Mouse (Mus musculus): Measurements from ENCODE around the gene 3110082J24Rik. TPM values are rescaled to one million over a fixed set of nuclear protein-coding genes. Genes with fewer than 3 reads are reported as not detected.

3110082J24Rik gene
- total RNA-seq, 2 experiments from 2014 or later, result not detected

- no peak for DNase-seq
- TF ChIP-seq CTCF (IDR thresholded peaks at IDR 0.05), result no peak
- intact Hi-C loops (cut with DNase I), result loop anchor here (5.0 kb wide), 1 partner anchor 45 kb away; no protein-coding TSS in a partner anchor
- H3K4me3 ChIP-seq, result no peak overlapping the region
- no peak overlapping the region for H3K27ac ChIP-seq
Measured at GRCm38 (mm10) chr5:30132173-30132572, 26.3 kb upstream of the 3110082J24Rik start.

- H3K27ac ChIP-seq, result no peak overlapping the region
- intact Hi-C loops (cut with DNase I), result loop anchor here (5.0 kb wide), 1 partner anchor 46 kb away; no protein-coding TSS in a partner anchor
- no peak for DNase-seq
- no peak overlapping the region for H3K4me3 ChIP-seq
- TF ChIP-seq CTCF (IDR thresholded peaks at IDR 0.05), result no peak
Measured at GRCm38 (mm10) chr5:30131246-30131645, 25.4 kb upstream of the 3110082J24Rik start.

GRCm38 (mm10) chr5:30128680-30129079 lies 22.8 kb upstream of the 3110082J24Rik start:
- H3K27ac ChIP-seq, result no peak overlapping the region
- DNase-seq, result no peak
- H3K4me3 ChIP-seq, result no peak overlapping the region
- intact Hi-C loops (cut with DNase I), result no loop called here
- TF ChIP-seq CTCF (IDR thresholded peaks at IDR 0.05), result no peak

GRCm38 (mm10) chr5:30127921-30128597 lies 22.2 kb upstream of the 3110082J24Rik start:
- no peak for TF ChIP-seq CTCF (IDR thresholded peaks at IDR 0.05)
- intact Hi-C loops (cut with DNase I), result no loop called here
- Histone ChIP-seq H3K4me3 (no peak overlapping the region), H3K27ac (no peak overlapping the region)
- no peak for DNase-seq

- Histone ChIP-seq H3K27ac (peak overlapping the region; percentile 3; the same call in 1 of the 2 replicates), H3K4me3 (no peak overlapping the region)
- DNase-seq, result no peak
- intact Hi-C loops (cut with DNase I), result no loop called here
- TF ChIP-seq CTCF (IDR thresholded peaks at IDR 0.05), result no peak
Measured at GRCm38 (mm10) chr5:30126756-30127155, 20.9 kb upstream of the 3110082J24Rik start.

GRCm38 (mm10) chr5:30125587-30125986 lies 19.7 kb upstream of the 3110082J24Rik start:
- no peak for DNase-seq
- no peak overlapping the region for H3K27ac ChIP-seq
- TF ChIP-seq CTCF (IDR thresholded peaks at IDR 0.05), result peak; percentile 79
- intact Hi-C loops (cut with DNase I), result no loop called here
- H3K4me3 ChIP-seq, result no peak overlapping the region

GRCm38 (mm10) chr5:30122481-30122880 lies 16.6 kb upstream of the 3110082J24Rik start:
- Histone ChIP-seq H3K27ac (no peak overlapping the region), H3K4me3 (no peak overlapping the region)
- intact Hi-C loops (cut with DNase I), result no loop called here
- no peak for DNase-seq
- TF ChIP-seq CTCF (IDR thresholded peaks at IDR 0.05), result no peak

- no peak overlapping the region for H3K27ac ChIP-seq
- no peak overlapping the region for H3K4me3 ChIP-seq
- intact Hi-C loops (cut with DNase I), result no loop called here
- DNase-seq, result no peak
- TF ChIP-seq CTCF (IDR thresholded peaks at IDR 0.05), result no peak
Measured at GRCm38 (mm10) chr5:30120106-30120505, 14.2 kb upstream of the 3110082J24Rik start.

- H3K4me3 ChIP-seq, result no peak overlapping the region
- intact Hi-C loops (cut with DNase I), result loop anchor here (10.0 kb wide), 1 partner anchor 294 kb away; no protein-coding TSS in a partner anchor
- no peak for DNase-seq
- H3K27ac ChIP-seq, result no peak overlapping the region
- TF ChIP-seq CTCF (IDR thresholded peaks at IDR 0.05), result no peak
Measured at GRCm38 (mm10) chr5:30119163-30119562, 13.3 kb upstream of the 3110082J24Rik start.

GRCm38 (mm10) chr5:30118018-30118417 lies 12.1 kb upstream of the 3110082J24Rik start:
- intact Hi-C loops (cut with DNase I), result loop anchor here (10.0 kb wide), 1 partner anchor 293 kb away; no protein-coding TSS in a partner anchor
- no peak overlapping the region for H3K27ac ChIP-seq
- no peak overlapping the region for H3K4me3 ChIP-seq
- no peak for DNase-seq
- TF ChIP-seq CTCF (IDR thresholded peaks at IDR 0.05), result no peak

- no peak overlapping the region for H3K4me3 ChIP-seq
- no peak overlapping the region for H3K27ac ChIP-seq
- DNase-seq, result no peak
- intact Hi-C loops (cut with DNase I), result loop anchor here (10.0 kb wide), 1 partner anchor 291 kb away; no protein-coding TSS in a partner anchor
- peak; percentile 7; the same call in 1 of the 2 replicates for TF ChIP-seq CTCF (IDR thresholded peaks at IDR 0.05)
Measured at GRCm38 (mm10) chr5:30115718-30116117, 9.8 kb upstream of the 3110082J24Rik start.

GRCm38 (mm10) chr5:30114761-30115140 lies 8.9 kb upstream of the 3110082J24Rik start:
- Histone ChIP-seq H3K4me3 (peak overlapping the region; percentile 71), H3K27ac (no peak overlapping the region)
- no peak for TF ChIP-seq CTCF (IDR thresholded peaks at IDR 0.05)
- DNase-seq, result no peak
- intact Hi-C loops (cut with DNase I), result loop anchor here (10.0 kb wide), 1 partner anchor 290 kb away; no protein-coding TSS in a partner anchor

GRCm38 (mm10) chr5:30113881-30114760 lies 8.2 kb upstream of the 3110082J24Rik start:
- DNase-seq, result peak; percentile 75

More at GRCm38 (mm10) chr5:30113881-30114760, 8.2 kb upstream of the 3110082J24Rik start:
- H3K27ac ChIP-seq, result no peak overlapping the region
- intact Hi-C loops (cut with DNase I), result loop anchor here (10.0 kb wide), 1 partner anchor 289 kb away; no protein-coding TSS in a partner anchor
- H3K4me3 ChIP-seq, result peak overlapping the region; percentile 71
- TF ChIP-seq CTCF (IDR thresholded peaks at IDR 0.05), result peak; percentile 70

Measured in gastrocnemius, adult 2 months (tissue).